Mouse (Mus musculus): Measurements from ENCODE around the gene G530012D18Rik. TPM values are rescaled to one million over a fixed set of nuclear protein-coding genes. Genes with fewer than 3 reads are reported as not detected.
"Not testable (repeated sequence)": the region's sequence is repeated elsewhere in the genome, so short reads cannot be mapped to it uniquely, and the experiment has no call there.

G530012D18Rik gene
- not detected in 2 replicates for polyA plus RNA-seq (2016; fragmentation: Nextera tagmentation; extraction: Ambion mirVana)

DNA sequence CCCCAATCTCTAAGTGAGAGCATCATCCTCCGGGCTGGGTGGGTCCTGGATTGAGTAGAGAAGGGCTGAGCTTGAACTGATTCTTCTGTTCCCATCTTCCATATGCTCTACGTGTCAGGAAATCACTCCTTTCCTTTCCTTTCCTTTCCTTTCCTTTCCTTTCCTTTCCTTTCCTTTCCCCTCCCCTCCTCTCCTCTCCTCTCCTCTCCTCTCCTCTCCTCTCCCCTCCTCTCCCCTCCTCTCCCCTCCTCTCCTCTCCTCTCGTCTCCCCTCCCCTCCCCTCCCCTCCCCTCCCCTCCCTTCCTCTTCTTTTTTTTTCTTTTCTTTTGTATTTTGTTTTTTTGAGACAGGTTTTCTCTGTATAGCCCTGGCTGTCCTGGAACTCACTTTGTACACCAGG, at the start of gene G530012D18Rik:
Gene G530012D18Rik, plus strand, starts transcription at position 301 of the 400 bp plus-strand sequence.
- H3K36me3 ChIP-seq; H3K9me3 ChIP-seq; H3K27ac ChIP-seq; H3K27me3 ChIP-seq (ENCODE audit: insufficient read depth, poor library complexity, severe bottlenecking); DNase-seq (ENCODE audit: low spot score); H3K4me1 ChIP-seq (replicated peaks); H3K4me3 ChIP-seq: not testable (repeated sequence)
- 87% methylated on average over 2 of the region's 3 CpGs for WGBS

DNA sequence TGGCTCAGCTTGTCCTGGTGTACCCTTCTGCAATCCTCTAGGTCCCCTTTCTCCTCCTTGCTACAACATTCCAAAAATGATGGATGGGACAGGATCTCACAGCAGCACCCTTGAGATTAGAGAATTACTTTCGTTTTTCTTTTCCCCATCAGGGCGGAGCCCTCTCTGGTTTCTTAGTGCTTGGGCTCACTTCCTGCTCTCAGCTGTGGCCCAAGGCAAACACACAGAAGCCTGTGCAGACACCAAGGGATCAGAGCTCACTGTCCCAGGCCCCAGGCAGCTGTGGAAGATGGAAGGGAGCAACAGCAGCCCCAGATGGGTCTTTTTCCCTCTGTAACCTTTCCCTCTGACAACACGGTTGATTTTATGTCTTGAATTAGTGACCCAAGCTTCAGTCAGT, 49.1 kb upstream of the G530012D18Rik start:
- H3K36me3 ChIP-seq; H3K27me3 ChIP-seq (ENCODE audit: insufficient read depth, poor library complexity, severe bottlenecking); DNase-seq (ENCODE audit: low spot score); H3K4me1 ChIP-seq (replicated peaks); H3K27ac ChIP-seq; H3K9me3 ChIP-seq; H3K4me3 ChIP-seq: not testable (repeated sequence)
- 64% methylated on average over 3 of the region's 3 CpGs for WGBS

DNA sequence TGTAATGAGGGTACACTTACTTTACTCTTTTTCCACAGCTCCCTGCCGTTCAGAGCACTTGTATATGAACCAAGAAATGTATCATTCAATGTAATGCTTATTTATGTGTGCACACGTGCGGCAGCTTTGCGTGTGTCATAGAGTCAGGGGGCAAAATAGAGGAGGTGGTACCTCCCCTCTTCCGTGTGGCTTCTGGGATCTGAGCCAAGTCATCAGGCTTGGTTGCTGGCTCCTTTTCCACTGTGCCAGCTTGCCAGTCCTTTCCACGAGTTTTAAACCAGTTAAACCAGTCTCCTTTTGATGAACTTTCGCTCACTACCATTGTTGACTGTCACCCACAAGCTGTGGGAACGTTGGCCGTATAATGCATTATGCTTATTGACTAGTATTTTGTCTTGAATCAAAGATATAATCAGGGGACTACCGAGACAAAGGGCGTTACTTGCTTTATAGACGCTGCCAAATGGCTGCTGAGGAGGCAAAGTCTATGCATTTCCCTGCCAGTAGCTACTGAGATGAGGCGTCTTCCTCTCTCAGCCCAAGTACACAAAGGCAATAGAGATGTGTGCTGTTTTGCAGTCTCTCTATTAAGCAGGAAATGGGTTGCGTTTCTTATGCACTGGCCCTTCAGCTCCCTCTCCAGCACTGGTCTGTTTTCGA, 46.9 kb upstream of the G530012D18Rik start:
- H3K9me3 ChIP-seq; H3K4me1 ChIP-seq (replicated peaks); H3K4me3 ChIP-seq; H3K27me3 ChIP-seq (ENCODE audit: insufficient read depth, poor library complexity, severe bottlenecking); H3K27ac ChIP-seq; H3K36me3 ChIP-seq; DNase-seq (ENCODE audit: low spot score): not testable (repeated sequence)
- 81% methylated on average over 14 of the region's 15 CpGs for WGBS

DNA sequence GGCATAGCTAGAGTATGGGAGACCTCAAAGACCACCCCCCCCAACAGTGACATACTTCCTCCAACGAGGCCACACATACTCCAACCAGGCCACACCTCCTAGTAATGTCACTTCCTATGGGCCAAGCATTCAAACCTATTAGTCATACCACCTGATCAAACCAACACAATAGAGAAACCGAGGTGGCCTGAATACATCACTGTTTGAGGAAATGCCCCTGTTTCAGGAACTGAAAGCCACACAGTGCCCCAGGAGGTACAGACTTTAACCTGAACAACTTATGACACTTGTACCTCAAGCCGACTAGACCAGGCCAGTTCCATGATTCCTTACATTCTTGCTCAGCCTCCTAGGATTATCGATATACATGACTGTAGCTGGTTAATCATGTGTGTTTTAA, 31.7 kb upstream of the G530012D18Rik start:
- H3K9me3 ChIP-seq; DNase-seq (ENCODE audit: low spot score); H3K27me3 ChIP-seq (ENCODE audit: insufficient read depth, poor library complexity, severe bottlenecking); H3K27ac ChIP-seq; H3K36me3 ChIP-seq; H3K4me3 ChIP-seq; H3K4me1 ChIP-seq (replicated peaks): not testable (repeated sequence)
- 85% methylated on average over 4 of the region's 4 CpGs for WGBS

DNA sequence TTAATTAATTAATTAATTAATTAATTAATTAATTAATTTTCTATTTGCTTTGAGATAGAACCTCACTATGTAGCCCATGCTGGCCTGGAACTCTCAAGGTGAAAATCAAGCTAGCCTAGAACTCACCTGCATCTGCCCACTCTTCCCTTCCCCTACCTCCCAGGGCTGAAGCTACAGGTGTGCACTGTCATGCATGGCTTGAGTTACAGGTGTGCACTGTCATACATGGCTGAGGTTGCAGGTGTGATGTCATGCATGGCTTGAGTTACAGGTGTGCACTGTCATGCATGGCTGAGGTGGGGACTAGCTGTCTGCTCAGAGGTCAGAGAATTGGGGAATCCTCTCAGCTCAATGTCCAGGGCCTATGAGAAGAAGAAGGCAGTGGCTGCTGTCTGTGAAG, 29.0 kb upstream of the G530012D18Rik start:
- not testable (repeated sequence) for H3K4me1 ChIP-seq (replicated peaks); H3K4me3 ChIP-seq; H3K27ac ChIP-seq; DNase-seq (ENCODE audit: low spot score); H3K9me3 ChIP-seq; H3K27me3 ChIP-seq (ENCODE audit: insufficient read depth, poor library complexity, severe bottlenecking); H3K36me3 ChIP-seq

DNA sequence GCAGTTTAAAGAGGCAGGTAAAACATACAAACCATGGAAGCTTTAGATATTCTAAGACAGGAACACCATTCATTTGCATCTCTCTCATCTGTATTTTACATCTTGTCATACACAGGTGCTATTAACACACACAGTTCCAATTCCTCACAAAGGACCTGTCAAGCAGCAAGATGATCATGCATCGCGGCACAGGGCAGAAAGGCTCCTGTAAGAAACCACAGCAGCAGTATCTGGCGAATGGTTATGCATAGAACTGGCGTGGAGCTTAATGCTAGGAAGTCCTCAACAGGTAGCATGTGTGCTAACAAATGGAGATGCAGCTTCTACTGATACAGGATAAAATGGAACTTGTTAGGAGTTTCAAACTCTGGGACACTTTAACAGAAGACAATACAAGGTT, 20.2 kb upstream of the G530012D18Rik start:
- H3K27ac ChIP-seq; H3K36me3 ChIP-seq; H3K9me3 ChIP-seq; H3K4me1 ChIP-seq (replicated peaks); H3K4me3 ChIP-seq; DNase-seq (ENCODE audit: low spot score); H3K27me3 ChIP-seq (ENCODE audit: insufficient read depth, poor library complexity, severe bottlenecking): not testable (repeated sequence)
- 88% methylated on average over 4 of the region's 4 CpGs for WGBS

DNA sequence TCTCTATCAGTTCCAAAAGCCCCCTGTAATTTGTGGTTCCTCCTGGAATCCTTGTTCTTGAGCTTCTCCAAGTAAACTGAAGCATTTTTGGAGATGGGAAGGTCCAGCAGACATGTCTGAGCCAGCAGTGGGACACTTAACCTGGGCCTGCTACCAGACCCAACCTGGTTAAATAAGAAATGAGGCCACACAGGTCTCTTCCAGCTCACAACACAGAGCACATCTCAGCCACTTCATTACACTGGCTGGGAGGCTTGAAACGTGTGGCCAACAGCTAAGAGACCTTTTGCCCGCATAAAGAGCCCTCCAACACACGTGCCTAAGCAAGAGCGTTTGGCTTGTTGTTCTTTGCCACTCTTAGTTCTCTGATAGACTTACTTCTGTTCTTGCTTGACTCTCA, 1.9 kb upstream of the G530012D18Rik start:
- not testable (repeated sequence) for H3K4me1 ChIP-seq (replicated peaks); H3K27ac ChIP-seq; H3K27me3 ChIP-seq (ENCODE audit: insufficient read depth, poor library complexity, severe bottlenecking); H3K9me3 ChIP-seq; DNase-seq (ENCODE audit: low spot score); H3K4me3 ChIP-seq; H3K36me3 ChIP-seq
- WGBS, result 75% methylated on average over 4 of the region's 4 CpGs

DNA sequence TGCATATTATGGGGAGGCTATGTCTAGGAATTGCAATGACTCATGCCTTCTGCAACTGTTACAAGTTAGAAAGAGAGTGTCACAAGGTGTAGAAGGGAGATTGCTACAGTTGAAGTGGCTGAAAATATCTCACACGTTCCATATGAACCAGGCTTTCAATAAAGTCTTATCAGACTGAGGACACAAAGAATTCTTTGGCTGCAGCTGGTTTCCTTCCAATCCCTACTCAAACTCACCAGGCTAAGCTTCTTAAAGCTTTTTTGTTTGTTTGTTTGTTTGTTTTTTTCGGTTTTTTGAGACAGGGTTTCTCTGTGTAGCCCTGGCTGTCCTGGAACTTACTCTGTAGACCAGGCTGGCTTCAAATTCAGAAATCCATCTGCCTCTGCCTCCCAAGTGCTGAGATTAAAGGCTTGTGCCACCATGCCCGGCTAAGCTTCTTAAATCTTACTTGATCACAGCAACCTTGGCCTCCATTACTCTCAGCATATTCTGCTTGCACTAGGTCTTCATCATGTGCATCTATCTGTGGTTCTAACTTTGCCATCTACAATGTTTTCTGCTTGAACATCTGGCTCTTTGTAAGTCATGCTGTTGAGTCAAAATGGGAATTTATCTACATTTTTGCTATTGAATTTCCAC, 3.0 kb downstream of the G530012D18Rik start:
- not testable (repeated sequence) for H3K27ac ChIP-seq; H3K4me3 ChIP-seq; H3K4me1 ChIP-seq (replicated peaks); H3K9me3 ChIP-seq; DNase-seq (ENCODE audit: low spot score); H3K36me3 ChIP-seq; H3K27me3 ChIP-seq (ENCODE audit: insufficient read depth, poor library complexity, severe bottlenecking)
- WGBS, result 69% methylated on average over 3 of the region's 3 CpGs

DNA sequence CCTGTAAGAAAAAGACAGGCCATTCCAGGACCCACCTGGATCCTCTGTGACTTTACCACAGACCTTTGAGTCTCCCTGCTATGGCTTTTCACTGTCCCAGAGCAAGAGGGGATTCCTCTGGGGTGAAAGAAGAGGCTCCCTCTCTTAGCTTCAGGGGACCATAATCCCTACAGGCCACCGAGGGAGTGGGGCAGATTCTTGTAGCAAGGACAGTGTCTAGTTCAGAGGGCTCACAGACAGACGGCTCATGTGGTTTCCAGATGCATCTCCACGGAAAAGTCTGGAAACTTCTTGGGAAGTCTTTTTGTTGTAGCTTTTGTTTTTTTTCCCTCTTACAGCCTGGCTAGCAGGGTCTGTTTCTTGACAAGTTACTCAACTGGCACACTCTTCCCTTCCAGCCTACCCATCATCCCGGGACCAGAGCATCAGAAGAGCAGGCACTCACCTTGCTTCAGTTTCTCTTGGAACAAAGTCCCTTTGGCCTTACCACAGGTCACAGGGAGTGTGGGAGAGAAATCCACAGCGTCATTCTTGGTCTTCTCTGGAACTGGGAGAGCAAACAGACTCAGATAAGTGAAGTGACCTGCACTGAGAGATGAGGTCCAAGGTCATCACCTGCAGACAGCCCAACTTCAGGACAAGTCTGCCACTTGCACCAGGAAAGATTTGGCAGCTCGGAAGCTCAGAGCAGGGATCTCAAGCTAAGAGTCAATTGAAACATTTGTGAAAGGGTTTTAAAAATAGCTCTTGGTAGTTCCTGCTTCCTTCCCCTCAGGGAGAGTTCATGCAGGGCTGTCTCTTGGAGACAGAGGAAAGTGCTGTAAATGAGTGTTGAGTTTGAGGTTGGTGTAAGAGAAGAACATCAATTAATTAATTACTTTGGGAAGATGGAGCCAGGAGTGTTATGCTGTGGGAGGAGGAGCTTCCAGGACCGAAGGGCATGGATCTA, 4.0 kb downstream of the G530012D18Rik start:
- not testable (repeated sequence) for DNase-seq (ENCODE audit: low spot score); H3K27ac ChIP-seq; H3K4me1 ChIP-seq (replicated peaks); H3K9me3 ChIP-seq; H3K27me3 ChIP-seq (ENCODE audit: insufficient read depth, poor library complexity, severe bottlenecking); H3K36me3 ChIP-seq; H3K4me3 ChIP-seq
- 73% methylated on average over 6 of the region's 7 CpGs for WGBS

DNA sequence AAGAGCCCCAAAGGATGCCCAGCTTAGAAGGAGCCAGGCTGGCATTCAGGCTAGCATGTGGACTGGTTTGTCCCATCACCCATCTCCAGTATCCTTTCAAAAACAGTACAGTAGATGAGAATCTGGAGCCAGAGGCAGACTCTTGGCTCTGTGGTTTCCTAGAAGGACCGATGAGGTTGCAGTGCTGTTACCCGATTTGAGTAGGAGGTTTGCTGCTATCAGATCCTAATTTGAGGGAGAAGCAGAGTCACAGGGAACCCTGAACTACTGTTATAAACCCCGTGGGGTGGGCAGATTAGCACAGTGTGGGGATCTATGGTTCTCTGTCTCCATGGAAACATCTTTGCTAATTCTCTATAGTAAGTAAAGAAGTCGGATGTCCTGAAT, 4.7 kb downstream of the G530012D18Rik start:
- not testable (repeated sequence) for H3K27ac ChIP-seq; H3K27me3 ChIP-seq (ENCODE audit: insufficient read depth, poor library complexity, severe bottlenecking); H3K36me3 ChIP-seq; H3K4me1 ChIP-seq (replicated peaks); H3K9me3 ChIP-seq; DNase-seq (ENCODE audit: low spot score); H3K4me3 ChIP-seq
- WGBS, result 78% methylated on average over 3 of the region's 4 CpGs

DNA sequence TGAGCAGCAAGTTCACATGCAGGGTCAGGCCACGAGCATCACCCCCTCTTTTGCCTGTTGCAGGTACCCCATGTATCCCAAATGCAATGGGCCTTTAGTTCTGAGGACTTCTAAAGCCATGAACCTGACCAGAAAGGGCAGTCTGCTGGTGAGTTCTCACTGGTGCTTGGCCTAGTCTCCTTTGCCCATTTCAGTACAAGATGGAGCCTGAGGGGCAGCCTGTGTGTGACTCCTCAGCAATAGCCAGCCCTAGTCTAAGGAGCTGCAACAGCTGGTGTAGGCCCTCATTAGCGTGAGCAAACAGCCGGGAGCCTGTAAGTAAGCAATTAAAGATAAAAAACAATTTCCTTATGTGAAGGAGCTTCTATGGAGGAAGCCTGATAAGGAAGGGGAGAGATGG, 5.1 kb downstream of the G530012D18Rik start:
- H3K4me3 ChIP-seq; H3K9me3 ChIP-seq; H3K4me1 ChIP-seq (replicated peaks); H3K27me3 ChIP-seq (ENCODE audit: insufficient read depth, poor library complexity, severe bottlenecking); H3K27ac ChIP-seq; H3K36me3 ChIP-seq; DNase-seq (ENCODE audit: low spot score): not testable (repeated sequence)
- WGBS, result 72% methylated on average over 3 of the region's 3 CpGs

DNA sequence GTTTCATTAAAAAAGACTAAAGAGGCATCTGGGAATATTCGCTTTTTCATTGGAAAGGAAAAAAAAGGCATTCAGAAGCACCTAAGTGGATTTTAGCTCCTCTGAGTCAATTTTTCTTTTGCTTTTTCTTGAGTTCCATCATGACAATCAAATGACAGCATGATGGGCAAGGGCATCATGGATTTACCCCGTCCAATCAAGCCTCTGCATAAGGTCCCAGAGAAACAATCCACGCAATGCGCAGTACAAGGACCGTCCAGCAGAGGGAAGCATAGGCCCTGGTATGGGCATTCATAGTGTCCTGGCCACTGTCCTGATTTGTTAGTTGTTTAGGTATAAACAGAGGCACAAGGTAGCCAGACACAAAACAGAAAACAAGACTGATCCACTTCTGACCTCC, 6.0 kb downstream of the G530012D18Rik start:
- 28% methylated on average over 5 of the region's 5 CpGs for WGBS
- not testable (repeated sequence) for H3K36me3 ChIP-seq; H3K9me3 ChIP-seq; H3K27me3 ChIP-seq (ENCODE audit: insufficient read depth, poor library complexity, severe bottlenecking); H3K4me3 ChIP-seq; H3K27ac ChIP-seq; H3K4me1 ChIP-seq (replicated peaks); DNase-seq (ENCODE audit: low spot score)

DNA sequence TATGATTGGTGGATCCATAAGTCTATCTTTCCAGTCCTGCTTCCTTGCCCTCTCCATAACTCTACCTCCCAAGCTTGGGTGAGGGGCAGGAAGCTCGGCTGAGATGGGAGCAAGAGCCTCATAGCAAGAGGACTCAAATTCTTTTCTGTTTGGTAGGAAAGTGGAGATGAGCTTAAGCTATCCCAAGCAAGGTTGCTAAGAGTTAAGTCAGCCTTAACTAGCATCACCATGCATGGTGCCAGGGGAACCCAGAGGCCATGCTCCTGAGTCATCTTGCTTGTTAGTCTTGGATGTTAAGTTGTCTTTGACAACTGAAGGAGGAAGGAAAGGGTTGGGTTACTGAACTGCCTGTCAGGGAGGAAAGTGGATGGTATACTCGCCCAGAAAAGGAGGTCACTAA, 13.2 kb downstream of the G530012D18Rik start:
- H3K9me3 ChIP-seq; H3K27me3 ChIP-seq (ENCODE audit: insufficient read depth, poor library complexity, severe bottlenecking); H3K4me1 ChIP-seq (replicated peaks); H3K36me3 ChIP-seq; H3K27ac ChIP-seq; DNase-seq (ENCODE audit: low spot score); H3K4me3 ChIP-seq: not testable (repeated sequence)
- 80% methylated on average over 1 of the region's 2 CpGs for WGBS
